Mouse (Mus musculus) C2C12 (cell line): Measurements from ENCODE around the gene Glb1.

Experiments
- CEBPB ChIP-seq: IDR thresholded peaks from one replicate; pipeline ENCODE4 v1.6.1; 2011; ENCODE audit warnings: low read depth, mild to moderate bottlenecking, control low read depth, moderate library complexity
- CTCF ChIP-seq: IDR thresholded peaks from one replicate; pipeline ENCODE4 v1.5.1; 2011; ENCODE audit not compliant: control insufficient read depth, insufficient read depth, insufficient read length
- FOSL1 ChIP-seq: IDR thresholded peaks from one replicate; pipeline ENCODE4 v1.8.0; 2011; ENCODE audit warnings: mild to moderate bottlenecking, low read length; ENCODE audit not compliant: poor library complexity, insufficient read depth, severe bottlenecking
- MAX ChIP-seq: IDR thresholded peaks from one replicate; pipeline ENCODE4 v1.6.1; 2011; ENCODE audit warnings: mild to moderate bottlenecking, control low read depth
- MYOD1 ChIP-seq: IDR thresholded peaks from one replicate; pipeline ENCODE4 v1.6.1; 2011; ENCODE audit warnings: low read depth; ENCODE audit not compliant: control insufficient read depth, insufficient read length
- USF1 ChIP-seq: IDR thresholded peaks from one replicate; pipeline ENCODE4 v1.6.1; 2011; ENCODE audit warnings: low read depth, mild to moderate bottlenecking, control low read depth, moderate library complexity

- TF ChIP-seq MAX (no peak), USF1 (no peak), CTCF (no peak), MYOD1 (no peak), FOSL1 (no peak), CEBPB (no peak)
These were observed 16.0 kb downstream of the Glb1 start for GRCm38 (mm10) chr9:114416646-114417517.
